Mouse (Mus musculus): ENCODE results near the gene Slc12a9. TPM values are rescaled to one million over a fixed set of nuclear protein-coding genes. Genes with fewer than 3 reads are reported as not detected.
A peak's percentile ranks its signal among the peaks of the same experiment; 100 is the strongest.

Slc12a9 gene
- total and polyA plus RNA-seq, 3 experiments, result 8.8 to 12.1 TPM; not detected in 1

GRCm38 (mm10) chr5:137308356-137308755 is 25.0 kb downstream of the Slc12a9 start:
- TF ChIP-seq JUND (IDR thresholded peaks at IDR 0.05; ENCODE audit: low read depth, low read length) (no peak), CTCF (IDR thresholded peaks at IDR 0.05 in 2 of 3, conservative IDR thresholded peaks at IDR 0.05 in 1 of 3; ENCODE audit: control insufficient read depth in 1 of 3, insufficient read depth in 1 of 3, low read depth in 2 of 3, low read length in 3 of 3, poor library complexity in 1 of 3, severe bottlenecking in 1 of 3) (peak in 2 of 3 experiments; percentile 22 to 34; a peak in 2 of 6 replicates), TAL1 (IDR thresholded peaks at IDR 0.05; ENCODE audit: low read length) (no peak), NELFE (IDR thresholded peaks at IDR 0.05; ENCODE audit: low read depth, low read length) (no peak), SIN3A (IDR thresholded peaks at IDR 0.05; ENCODE audit: low read length) (no peak)
- H3K4me1 ChIP-seq (ENCODE audit: control insufficient read depth in 1 of 2, insufficient read depth in 2 of 2, low read length in 2 of 2), result peaks cover 5 to 25% of the 10 kb centered on the region in 2 experiments; a peak in 3 of 4 replicates
- peaks cover 0 to 32% of the 10 kb centered on the region in 2 experiments; a peak in 2 of 4 replicates for H3K36me3 ChIP-seq (ENCODE audit: control insufficient read depth in 1 of 2, insufficient read depth in 2 of 2, low read length in 2 of 2)

GRCm38 (mm10) chr5:137307071-137307912 is 26.1 kb downstream of the Slc12a9 start, which contains the start of gene Srrt:
Gene Srrt (minus strand): TSS chr5:137307674.
- H3K4me3 ChIP-seq (ENCODE audit: control insufficient read depth in 1 of 2, insufficient read depth in 1 of 2, low read depth in 2 of 2, low read length in 2 of 2), result peak within 1 kb of the TSS; percentile 73 to 86
- peak within 1 kb of the TSS; percentile 93 for H3K9ac ChIP-seq (ENCODE audit: control insufficient read depth, low read depth, low read length, poor library complexity, severe bottlenecking)
- H3K36me3 ChIP-seq (ENCODE audit: control insufficient read depth in 1 of 2, insufficient read depth in 2 of 2, low read length in 2 of 2), result peaks cover 0 to 36% of the 10 kb centered on the region in 2 experiments; a peak in 3 of 4 replicates
- no peaks in the 10 kb centered on the region for H3K27me3 ChIP-seq (ENCODE audit: control insufficient read depth in 1 of 2, insufficient read depth in 2 of 2, low read length in 2 of 2)
- DNase-seq (ENCODE audit: low read depth, low spot score), result peak; percentile 98
- H3K9me3 ChIP-seq (replicated peaks; ENCODE audit: insufficient read depth, low read length), result no peaks in the 10 kb centered on the region
- H3K79me2 ChIP-seq (ENCODE audit: control insufficient read depth, insufficient read depth, low read length, poor library complexity), result peaks cover 42% of the 10 kb centered on the region
- peak within 1 kb of the TSS; percentile 93 for H3K27ac ChIP-seq (ENCODE audit: control insufficient read depth, low read depth, low read length)
- H3K4me1 ChIP-seq (ENCODE audit: control insufficient read depth in 1 of 2, insufficient read depth in 2 of 2, low read length in 2 of 2), result peaks cover 5 to 33% of the 10 kb centered on the region in 2 experiments; a peak in 3 of 4 replicates
- TF ChIP-seq RAD21 (IDR thresholded peaks at IDR 0.05; ENCODE audit: low read depth, low read length), result no peak
- TF ChIP-seq POLR2AphosphoS2 (IDR thresholded peaks at IDR 0.05; ENCODE audit: low read length), result peak; percentile 90; the same call in 1 of the 2 replicates
- TF ChIP-seq MYB (IDR thresholded peaks at IDR 0.05; ENCODE audit: low read depth, low read length), result no peak; the same call in 1 of the 2 replicates
- peak; percentile 95 for TF ChIP-seq MYC (IDR thresholded peaks at IDR 0.05; ENCODE audit: low read depth, low read length)
- TF ChIP-seq SMC3 (IDR thresholded peaks at IDR 0.05; ENCODE audit: low read depth, low read length), result peak; percentile 16; the same call in 1 of the 2 replicates
- TF ChIP-seq MEF2A (IDR thresholded peaks at IDR 0.05; ENCODE audit: extremely low read depth, insufficient replicate concordance, low read depth, low read length, poor library complexity, severe bottlenecking), result no peak
- TF ChIP-seq GABPA (IDR thresholded peaks at IDR 0.05; ENCODE audit: low read depth, low read length), result no peak
- peak; percentile 84 for TF ChIP-seq MAX (IDR thresholded peaks at IDR 0.05; ENCODE audit: low read length)
- peak; percentile 79 to 97; a peak in 3 of 4 replicates for TF ChIP-seq POLR2A (IDR thresholded peaks at IDR 0.05; ENCODE audit: control insufficient read depth in 1 of 2, insufficient read depth in 1 of 2, low read depth in 1 of 2, low read length in 2 of 2, poor library complexity in 1 of 2)
- peak; percentile 89 for TF ChIP-seq ELF1 (IDR thresholded peaks at IDR 0.05; ENCODE audit: low read depth, low read length)
- TF ChIP-seq UBTF (IDR thresholded peaks at IDR 0.05; ENCODE audit: borderline replicate concordance, insufficient read depth, low read depth, low read length), result 0 out of 2 replicates have a peak, but pooled peaks have one; percentile 40
- no peak for TF ChIP-seq JUND (IDR thresholded peaks at IDR 0.05; ENCODE audit: low read depth, low read length)
- TF ChIP-seq ZC3H11A (IDR thresholded peaks at IDR 0.05; ENCODE audit: low read depth, low read length), result no peak
- no peak for TF ChIP-seq CHD1 (IDR thresholded peaks at IDR 0.05; ENCODE audit: low read depth, low read length)
- peak; percentile 93 for TF ChIP-seq TBP (IDR thresholded peaks at IDR 0.05; ENCODE audit: low read depth, low read length)
- peak; percentile 91; the same call in 1 of the 2 replicates for TF ChIP-seq ZMIZ1 (IDR thresholded peaks at IDR 0.05; ENCODE audit: low read depth, low read length)
- no peak for TF ChIP-seq MAFK (IDR thresholded peaks at IDR 0.05; ENCODE audit: borderline replicate concordance, low read depth, low read length)
- TF ChIP-seq USF1 (IDR thresholded peaks at IDR 0.05; ENCODE audit: low read depth, low read length), result no peak
- TF ChIP-seq NRF1 (IDR thresholded peaks at IDR 0.05; ENCODE audit: insufficient read depth, low read depth, low read length, poor library complexity, severe bottlenecking), result peak; percentile 69
- no peak for TF ChIP-seq GATA1 (IDR thresholded peaks at IDR 0.05; ENCODE audit: low read depth, low read length)
- no peak for TF ChIP-seq ZKSCAN1 (IDR thresholded peaks at IDR 0.05; ENCODE audit: low read depth, low read length)
- TF ChIP-seq MXI1 (IDR thresholded peaks at IDR 0.05; ENCODE audit: low read depth, low read length), result peak; percentile 91
- no peak for TF ChIP-seq ZNF384 (IDR thresholded peaks at IDR 0.05; ENCODE audit: low read depth, low read length)
- TF ChIP-seq ETS1 (IDR thresholded peaks at IDR 0.05; ENCODE audit: low read depth, low read length), result peak; percentile 47
- peak; percentile 64; the same call in 1 of the 2 replicates for TF ChIP-seq SIN3A (IDR thresholded peaks at IDR 0.05; ENCODE audit: low read length)
- TF ChIP-seq USF2 (IDR thresholded peaks at IDR 0.05; ENCODE audit: borderline replicate concordance in 1 of 2, insufficient read depth in 1 of 2, low read depth in 1 of 2, low read length in 2 of 2), result no peak

More at GRCm38 (mm10) chr5:137308356-137308755, 25.0 kb downstream of the Slc12a9 start:
- peak; percentile 59 for DNase-seq (ENCODE audit: low read depth, low spot score)
- peak overlapping the region; percentile 93 for H3K27ac ChIP-seq (ENCODE audit: control insufficient read depth, low read depth, low read length)
- H3K9me3 ChIP-seq (replicated peaks; ENCODE audit: insufficient read depth, low read length), result no peaks in the 10 kb centered on the region
- peak overlapping the region; percentile 73 to 82 for H3K4me3 ChIP-seq (ENCODE audit: control insufficient read depth in 1 of 2, insufficient read depth in 1 of 2, low read depth in 2 of 2, low read length in 2 of 2)
- H3K79me2 ChIP-seq (ENCODE audit: control insufficient read depth, insufficient read depth, low read length, poor library complexity), result peaks cover 34% of the 10 kb centered on the region
- H3K9ac ChIP-seq (ENCODE audit: control insufficient read depth, low read depth, low read length, poor library complexity, severe bottlenecking), result peak overlapping the region; percentile 93
- no peaks in the 10 kb centered on the region for H3K27me3 ChIP-seq (ENCODE audit: control insufficient read depth in 1 of 2, insufficient read depth in 2 of 2, low read length in 2 of 2)
